Mouse (Mus musculus): Measurements from ENCODE around the gene D3Ertd254e. TPM values are rescaled to one million over a fixed set of nuclear protein-coding genes. Genes with fewer than 3 reads are reported as not detected.
"Not testable (repeated sequence)": the region's sequence is repeated elsewhere in the genome, so short reads cannot be mapped to it uniquely, and the experiment has no call there.

D3Ertd254e gene
- 4.1 and 6.3 TPM in 2 replicates for polyA plus RNA-seq (2012; ENCODE audit: insufficient read depth, insufficient read length, missing spikeins)

DNA sequence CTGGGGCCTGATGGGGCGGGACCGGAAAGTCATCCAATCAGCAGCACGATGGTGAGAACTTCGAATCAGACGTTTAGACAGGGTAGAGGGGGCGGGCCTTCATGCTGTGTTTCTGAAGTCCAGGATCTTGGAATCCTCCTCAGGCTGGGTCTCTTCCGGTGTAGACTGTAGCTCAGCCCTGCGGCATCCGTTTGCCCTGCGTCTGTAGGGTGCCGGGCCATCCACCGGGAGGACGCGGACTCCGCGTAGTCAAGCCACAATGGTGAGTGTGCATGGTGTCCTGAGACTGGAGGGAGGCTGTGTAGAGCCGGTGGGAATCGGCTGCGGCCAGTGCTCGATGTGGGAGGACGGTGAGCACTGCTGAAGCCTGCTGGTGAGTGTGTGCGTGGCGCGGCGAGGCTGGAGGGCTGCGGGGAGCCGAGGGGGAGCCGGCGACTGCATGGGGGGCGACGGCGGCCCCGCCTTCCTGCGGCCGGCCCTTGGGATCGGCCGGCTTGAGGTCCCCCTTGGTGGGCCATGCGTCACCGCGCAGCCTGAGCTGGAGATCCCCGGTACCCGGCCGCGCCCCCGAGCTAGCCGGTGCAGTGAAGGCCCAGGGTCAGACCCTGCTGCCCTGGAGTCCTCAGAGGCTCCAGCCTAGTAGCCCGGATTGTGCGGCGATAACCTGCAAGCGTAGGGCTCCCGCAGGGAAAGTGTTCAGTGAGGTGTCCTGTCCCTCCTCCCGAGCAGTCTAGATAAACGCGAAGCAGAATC is at the start of gene D3Ertd254e:
Gene D3Ertd254e (plus strand): TSS at position 84 of the 753 bp plus-strand sequence.
- Histone ChIP-seq H3K27ac (ENCODE audit: insufficient read depth, low read depth, low read length) (peak within 1 kb of the TSS; percentile 7), H3K4me1 (ENCODE audit: control insufficient read depth, insufficient read depth, low read length) (peaks cover 7% of the 10 kb centered on the region), H3K4me3 (ENCODE audit: insufficient read depth, low read length) (peak within 1 kb of the TSS; percentile 95)
- TF ChIP-seq CTCF (IDR thresholded peaks at IDR 0.05; ENCODE audit: low read depth, low read length): no peak
- no peak for TF ChIP-seq POLR2A (IDR thresholded peaks at IDR 0.05; ENCODE audit: borderline replicate concordance, low read depth, low read length)

DNA sequence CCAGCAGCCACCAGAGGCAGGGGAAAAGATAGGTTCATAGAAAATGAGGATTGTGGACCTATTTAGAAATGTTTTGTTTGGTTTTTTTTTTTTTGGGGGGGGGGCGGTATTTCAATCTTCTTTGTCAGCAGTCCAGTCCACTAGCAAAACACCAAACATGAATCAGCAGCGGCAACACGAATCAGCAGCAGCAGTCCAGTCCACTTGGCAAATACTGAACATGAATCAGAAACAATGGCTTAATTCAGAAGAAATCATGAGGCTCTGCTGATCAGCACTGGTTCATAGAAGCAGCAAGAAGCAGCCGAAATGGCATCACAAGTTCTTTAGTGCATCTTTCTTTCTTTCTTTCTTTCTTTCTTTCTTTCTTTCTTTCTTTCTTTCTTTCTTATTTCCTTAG is 34.7 kb upstream of the D3Ertd254e start:
- Histone ChIP-seq H3K27ac (ENCODE audit: insufficient read depth, low read depth, low read length) (no peak overlapping the region), H3K4me3 (ENCODE audit: insufficient read depth, low read length) (no peak overlapping the region), H3K4me1 (ENCODE audit: control insufficient read depth, insufficient read depth, low read length) (no peaks in the 10 kb centered on the region)
- TF ChIP-seq POLR2A (IDR thresholded peaks at IDR 0.05; ENCODE audit: borderline replicate concordance, low read depth, low read length): no peak
- TF ChIP-seq CTCF (IDR thresholded peaks at IDR 0.05; ENCODE audit: low read depth, low read length): no peak

GRCm38 (mm10) chr3:36119684-36120548 is 30.9 kb upstream of the D3Ertd254e start:
- Histone ChIP-seq H3K4me1 (ENCODE audit: control insufficient read depth, insufficient read depth, low read length) (no peaks in the 10 kb centered on the region), H3K4me3 (ENCODE audit: insufficient read depth, low read length) (no peak overlapping the region), H3K27ac (ENCODE audit: insufficient read depth, low read depth, low read length) (no peak overlapping the region)
- TF ChIP-seq POLR2A (IDR thresholded peaks at IDR 0.05; ENCODE audit: borderline replicate concordance, low read depth, low read length) (no peak), CTCF (IDR thresholded peaks at IDR 0.05; ENCODE audit: low read depth, low read length) (no peak)

DNA sequence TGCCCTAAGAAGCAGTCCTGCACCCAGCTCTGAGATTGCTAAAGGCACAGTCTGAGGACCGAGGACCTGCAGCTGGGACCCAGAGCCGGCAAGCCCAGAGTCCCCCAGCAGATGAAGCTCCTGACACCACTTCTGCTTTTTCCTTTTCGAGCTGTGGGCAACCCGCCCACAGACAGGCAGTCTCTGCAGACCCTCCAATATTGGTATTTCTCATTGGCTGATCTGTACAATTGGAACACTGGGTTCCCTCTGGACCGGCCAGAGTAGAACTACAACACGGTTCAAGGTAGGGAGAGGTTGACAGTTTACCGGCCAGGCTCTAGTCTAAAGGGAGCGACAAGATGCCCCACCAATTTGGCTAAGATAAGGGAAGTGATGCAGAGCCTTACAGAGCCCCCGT is 24.6 kb upstream of the D3Ertd254e start:
- not testable (repeated sequence) for H3K4me3 ChIP-seq (ENCODE audit: insufficient read depth, low read length); H3K27ac ChIP-seq (ENCODE audit: insufficient read depth, low read depth, low read length); H3K4me1 ChIP-seq (ENCODE audit: control insufficient read depth, insufficient read depth, low read length)

DNA sequence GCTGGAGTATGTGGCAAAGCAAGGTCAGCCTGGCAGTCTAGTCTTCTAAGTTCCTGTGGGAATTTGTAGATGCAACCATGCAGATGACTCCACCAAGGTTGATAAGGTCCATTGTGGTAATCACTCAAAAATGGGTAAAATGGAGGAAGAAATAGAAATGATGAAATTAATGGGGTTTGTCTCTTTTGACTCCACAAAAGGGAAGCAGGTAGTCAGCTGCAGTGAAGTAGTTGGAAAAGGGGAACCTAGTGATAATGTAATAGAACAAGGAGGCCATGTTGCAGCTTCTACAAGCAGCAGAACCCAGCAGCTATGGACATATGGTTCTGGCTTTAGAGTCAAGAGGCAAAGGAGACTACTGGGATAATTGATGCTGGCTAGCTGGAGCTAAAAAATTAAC is 14.7 kb upstream of the D3Ertd254e start:
- H3K4me3 ChIP-seq (ENCODE audit: insufficient read depth, low read length): no peak overlapping the region
- TF ChIP-seq POLR2A (IDR thresholded peaks at IDR 0.05; ENCODE audit: borderline replicate concordance, low read depth, low read length) (no peak), CTCF (IDR thresholded peaks at IDR 0.05; ENCODE audit: low read depth, low read length) (no peak)
- H3K27ac ChIP-seq (ENCODE audit: insufficient read depth, low read depth, low read length): no peak overlapping the region
- H3K4me1 ChIP-seq (ENCODE audit: control insufficient read depth, insufficient read depth, low read length): peaks cover 8% of the 10 kb centered on the region

GRCm38 (mm10) chr3:36137560-36137959 is 13.3 kb upstream of the D3Ertd254e start:
- no peak overlapping the region for H3K4me3 ChIP-seq (ENCODE audit: insufficient read depth, low read length)
- peaks cover 6% of the 10 kb centered on the region for H3K4me1 ChIP-seq (ENCODE audit: control insufficient read depth, insufficient read depth, low read length)
- no peak overlapping the region for H3K27ac ChIP-seq (ENCODE audit: insufficient read depth, low read depth, low read length)
- TF ChIP-seq POLR2A (IDR thresholded peaks at IDR 0.05; ENCODE audit: borderline replicate concordance, low read depth, low read length): no peak
- TF ChIP-seq CTCF (IDR thresholded peaks at IDR 0.05; ENCODE audit: low read depth, low read length): no peak

GRCm38 (mm10) chr3:36138171-36138660 is 12.6 kb upstream of the D3Ertd254e start:
- Histone ChIP-seq H3K27ac (ENCODE audit: insufficient read depth, low read depth, low read length) (no peak overlapping the region), H3K4me3 (ENCODE audit: insufficient read depth, low read length) (no peak overlapping the region), H3K4me1 (ENCODE audit: control insufficient read depth, insufficient read depth, low read length) (peaks cover 6% of the 10 kb centered on the region)
- TF ChIP-seq CTCF (IDR thresholded peaks at IDR 0.05; ENCODE audit: low read depth, low read length): no peak
- no peak for TF ChIP-seq POLR2A (IDR thresholded peaks at IDR 0.05; ENCODE audit: borderline replicate concordance, low read depth, low read length)

- H3K4me3 ChIP-seq (ENCODE audit: insufficient read depth, low read length): no peak overlapping the region
- no peak overlapping the region for H3K27ac ChIP-seq (ENCODE audit: insufficient read depth, low read depth, low read length)
- H3K4me1 ChIP-seq (ENCODE audit: control insufficient read depth, insufficient read depth, low read length): peaks cover 4% of the 10 kb centered on the region
- no peak for TF ChIP-seq CTCF (IDR thresholded peaks at IDR 0.05; ENCODE audit: low read depth, low read length)
- no peak for TF ChIP-seq POLR2A (IDR thresholded peaks at IDR 0.05; ENCODE audit: borderline replicate concordance, low read depth, low read length)
Observed at GRCm38 (mm10) chr3:36138996-36139395, 11.8 kb upstream of the D3Ertd254e start.

DNA sequence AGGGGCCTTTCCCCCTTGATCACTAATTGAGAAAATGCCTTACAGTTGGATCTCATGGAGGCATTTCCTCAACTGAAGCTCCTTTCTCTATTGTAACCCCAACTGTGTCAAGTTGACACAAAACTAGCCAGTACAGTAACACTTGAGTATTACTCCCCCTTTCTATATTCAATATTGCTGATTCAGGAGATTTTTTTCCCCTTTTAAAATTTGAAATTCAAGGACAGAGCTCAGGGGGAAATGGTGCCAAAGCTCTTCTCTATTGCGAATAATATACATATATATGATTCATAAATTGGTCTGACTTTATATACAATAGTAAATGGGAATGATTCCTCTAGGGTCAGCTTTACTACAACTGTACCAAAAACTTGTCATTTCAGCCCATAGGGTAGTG is 282 bp upstream of the D3Ertd254e start:
- TF ChIP-seq POLR2A (IDR thresholded peaks at IDR 0.05; ENCODE audit: borderline replicate concordance, low read depth, low read length) (no peak), CTCF (IDR thresholded peaks at IDR 0.05; ENCODE audit: low read depth, low read length) (no peak)
- 0 out of 2 replicates have a peak overlapping the region, but pooled peaks have one; percentile 95 for H3K4me3 ChIP-seq (ENCODE audit: insufficient read depth, low read length)
- peaks cover 7% of the 10 kb centered on the region for H3K4me1 ChIP-seq (ENCODE audit: control insufficient read depth, insufficient read depth, low read length)
- H3K27ac ChIP-seq (ENCODE audit: insufficient read depth, low read depth, low read length): no peak overlapping the region

GRCm38 (mm10) chr3:36155268-36155667 is 4.5 kb downstream of the D3Ertd254e start:
- TF ChIP-seq CTCF (IDR thresholded peaks at IDR 0.05; ENCODE audit: low read depth, low read length): no peak
- no peak for TF ChIP-seq POLR2A (IDR thresholded peaks at IDR 0.05; ENCODE audit: borderline replicate concordance, low read depth, low read length)
- Histone ChIP-seq H3K4me1 (ENCODE audit: control insufficient read depth, insufficient read depth, low read length) (peaks cover 7% of the 10 kb centered on the region), H3K27ac (ENCODE audit: insufficient read depth, low read depth, low read length) (no peak overlapping the region), H3K4me3 (ENCODE audit: insufficient read depth, low read length) (no peak overlapping the region)
